Mouse (Mus musculus) ES-Bruce4 (cell line): Measurements from ENCODE around the gene Kcnk18.

Experiments used
- CTCF ChIP-seq: IDR thresholded peaks from one replicate; pipeline ENCODE4 v1.8.1; 2011; ENCODE audit warnings: low read depth, low read length
- EP300 ChIP-seq: IDR thresholded peaks from 2 replicates; pipeline ENCODE4 v1.6.1; 2011; ENCODE audit warnings: low read depth, low read length; ENCODE audit not compliant: insufficient read depth
- POLR2A ChIP-seq: IDR thresholded peaks from one replicate; pipeline ENCODE4 v1.8.1; 2011; ENCODE audit warnings: low read length; ENCODE audit not compliant: insufficient read depth

DNA sequence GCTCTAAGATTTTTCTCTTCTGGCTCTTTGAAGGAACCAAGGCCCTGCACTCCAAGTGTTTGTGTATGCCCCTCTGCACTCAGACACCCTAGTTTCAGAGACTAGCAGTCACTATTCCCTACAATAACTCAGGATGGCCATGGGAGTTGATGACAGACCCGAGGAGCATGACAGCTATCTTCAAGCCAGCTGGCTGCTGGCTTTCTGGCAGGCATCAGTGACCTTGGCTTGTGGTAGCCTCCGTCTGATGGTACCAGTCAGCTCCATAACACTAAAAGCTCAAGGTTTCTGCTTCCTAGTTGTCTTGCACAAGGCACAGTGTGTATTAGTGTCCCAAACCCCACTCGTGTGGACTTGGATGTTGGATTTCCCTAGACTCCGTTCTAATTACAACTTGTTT lies 23.0 kb downstream of the Kcnk18 start:
- TF ChIP-seq EP300: no peak
- no peak for TF ChIP-seq CTCF
- no peak for TF ChIP-seq POLR2A
